Mouse (Mus musculus) cerebellum, adult 2 months (tissue): ENCODE data around the gene Ggnbp2.

Source experiments
- CTCF ChIP-seq: fragments of 200-500 bp; IDR thresholded peaks from 2 replicates; pipeline ENCODE4 v1.5.1; 2011; ENCODE audit warnings: low read depth, mild to moderate bottlenecking, control low read depth, low read length, moderate library complexity, borderline replicate concordance; ENCODE audit not compliant: insufficient read depth
- POLR2A ChIP-seq: fragments of 200-500 bp; IDR thresholded peaks from 2 replicates; pipeline ENCODE4 v1.6.1; 2011; ENCODE audit warnings: low read length, control low read depth, borderline replicate concordance; ENCODE audit not compliant: insufficient read depth

GRCm38 (mm10) chr11:84870337-84871043 lies at the start of gene Ggnbp2:
- TF ChIP-seq CTCF: no peak
- peak; percentile 83 for TF ChIP-seq POLR2A
